Mouse (Mus musculus): ENCODE data around the gene Lrrc28. TPM values are rescaled to one million over a fixed set of nuclear protein-coding genes. Genes with fewer than 3 reads are reported as not detected.

The Lrrc28 gene
- polyA plus RNA-seq, 1 experiment from 2014 or later = 20.9 TPM

GRCm38 (mm10) chr7:67686545-67686944 lies 41.5 kb upstream of the Lrrc28 start:
- peak; percentile 42 for TF ChIP-seq CTCF (IDR thresholded peaks at IDR 0.05; ENCODE audit: low read depth)
- no peak overlapping the region for H3K9ac ChIP-seq (ENCODE audit: low read depth, low read length)
- no peak overlapping the region for H3K4me2 ChIP-seq (ENCODE audit: low read length)
- 99% methylated on average over 3 of the region's 3 CpGs for WGBS
- ATAC-seq (replicated peaks; ENCODE audit: low FRiP score, low read depth) (no peak), DNase-seq (ENCODE audit: low spot score) (no peak)
- no peaks in the 10 kb centered on the region for H3K9me3 ChIP-seq (replicated peaks; ENCODE audit: low read length)
- no peaks in the 10 kb centered on the region for H3K4me1 ChIP-seq (replicated peaks; ENCODE audit: insufficient read depth, low read length)
- H3K4me3 ChIP-seq (replicated peaks; ENCODE audit: low read depth, low read length) = no peak overlapping the region
- no peak overlapping the region for H3K27ac ChIP-seq
- 0 out of 2 replicates have a peak, but pooled peaks cover 3% of the 10 kb centered on the region for H3K36me3 ChIP-seq (ENCODE audit: insufficient read depth, low read length)
- H3K27me3 ChIP-seq (ENCODE audit: insufficient read depth, low read length) = no peaks in the 10 kb centered on the region

- no peak overlapping the region for H3K9ac ChIP-seq (ENCODE audit: low read depth, low read length)
- no peak overlapping the region for H3K27ac ChIP-seq
- peaks cover 6% of the 10 kb centered on the region; the same call in 1 of the 2 replicates for H3K36me3 ChIP-seq (ENCODE audit: insufficient read depth, low read length)
- DNase-seq (ENCODE audit: low spot score) (peak; percentile 18), ATAC-seq (replicated peaks; ENCODE audit: low FRiP score, low read depth) (0 out of 2 replicates have a peak, but pooled peaks have one; percentile 10)
- no peak overlapping the region for H3K4me3 ChIP-seq (replicated peaks; ENCODE audit: low read depth, low read length)
- H3K4me1 ChIP-seq (replicated peaks; ENCODE audit: insufficient read depth, low read length) = no peaks in the 10 kb centered on the region
- 59% methylated on average over 16 of the region's 16 CpGs for WGBS
- H3K27me3 ChIP-seq (ENCODE audit: insufficient read depth, low read length) = no peaks in the 10 kb centered on the region
- no peak overlapping the region for H3K4me2 ChIP-seq (ENCODE audit: low read length)
- H3K9me3 ChIP-seq (replicated peaks; ENCODE audit: low read length) = no peaks in the 10 kb centered on the region
- TF ChIP-seq CTCF (IDR thresholded peaks at IDR 0.05; ENCODE audit: low read depth) = peak; percentile 24; the same call in 1 of the 2 replicates
Observed at GRCm38 (mm10) chr7:67683006-67683405, 37.9 kb upstream of the Lrrc28 start.

GRCm38 (mm10) chr7:67681078-67681477 lies 36.0 kb upstream of the Lrrc28 start:
- ATAC-seq (replicated peaks; ENCODE audit: low FRiP score, low read depth) = 0 out of 2 replicates have a peak, but pooled peaks have one; percentile 33

GRCm38 (mm10) chr7:67678878-67679499 lies 33.9 kb upstream of the Lrrc28 start:
- H3K36me3 ChIP-seq (ENCODE audit: insufficient read depth, low read length) = peaks cover 3% of the 10 kb centered on the region; the same call in 1 of the 2 replicates
- H3K27me3 ChIP-seq (ENCODE audit: insufficient read depth, low read length) = no peaks in the 10 kb centered on the region
- TF ChIP-seq CTCF (IDR thresholded peaks at IDR 0.05; ENCODE audit: low read depth) = no peak
- no peaks in the 10 kb centered on the region for H3K4me1 ChIP-seq (replicated peaks; ENCODE audit: insufficient read depth, low read length)
- H3K27ac ChIP-seq = no peak overlapping the region
- no peak overlapping the region for H3K9ac ChIP-seq (ENCODE audit: low read depth, low read length)
- no peak overlapping the region for H3K4me2 ChIP-seq (ENCODE audit: low read length)
- no peaks in the 10 kb centered on the region for H3K9me3 ChIP-seq (replicated peaks; ENCODE audit: low read length)
- no peak for DNase-seq (ENCODE audit: low spot score)
- WGBS = 94% methylated on average over 16 of the region's 16 CpGs
- no peak overlapping the region for H3K4me3 ChIP-seq (replicated peaks; ENCODE audit: low read depth, low read length)
- no peak for ATAC-seq (replicated peaks; ENCODE audit: low FRiP score, low read depth)

More at GRCm38 (mm10) chr7:67681078-67681477, 36.0 kb upstream of the Lrrc28 start:
- peaks cover 6% of the 10 kb centered on the region; the same call in 1 of the 2 replicates for H3K36me3 ChIP-seq (ENCODE audit: insufficient read depth, low read length)
- H3K4me3 ChIP-seq (replicated peaks; ENCODE audit: low read depth, low read length) = no peak overlapping the region
- no peak overlapping the region for H3K4me2 ChIP-seq (ENCODE audit: low read length)
- no peaks in the 10 kb centered on the region for H3K27me3 ChIP-seq (ENCODE audit: insufficient read depth, low read length)
- no peak for TF ChIP-seq CTCF (IDR thresholded peaks at IDR 0.05; ENCODE audit: low read depth)
- DNase-seq (ENCODE audit: low spot score) = no peak
- no peaks in the 10 kb centered on the region for H3K9me3 ChIP-seq (replicated peaks; ENCODE audit: low read length)
- no peak overlapping the region for H3K9ac ChIP-seq (ENCODE audit: low read depth, low read length)
- H3K27ac ChIP-seq = no peak overlapping the region
- WGBS = 51% methylated on average over 9 of the region's 9 CpGs
- H3K4me1 ChIP-seq (replicated peaks; ENCODE audit: insufficient read depth, low read length) = no peaks in the 10 kb centered on the region

- no peak for ATAC-seq (replicated peaks; ENCODE audit: low FRiP score, low read depth)
- WGBS = 90% methylated on average over 5 of the region's 5 CpGs
Observed at GRCm38 (mm10) chr7:67673656-67674055, 28.6 kb upstream of the Lrrc28 start.

GRCm38 (mm10) chr7:67672650-67673049 lies 27.6 kb upstream of the Lrrc28 start:
- no peaks in the 10 kb centered on the region for H3K9me3 ChIP-seq (replicated peaks; ENCODE audit: low read length)
- TF ChIP-seq CTCF (IDR thresholded peaks at IDR 0.05; ENCODE audit: low read depth) = peak; percentile 97
- DNase-seq (ENCODE audit: low spot score) = peak; percentile 87
- no peaks in the 10 kb centered on the region for H3K4me1 ChIP-seq (replicated peaks; ENCODE audit: insufficient read depth, low read length)
- H3K9ac ChIP-seq (ENCODE audit: low read depth, low read length) = no peak overlapping the region
- peak; percentile 40; the same call in 1 of the 2 replicates for ATAC-seq (replicated peaks; ENCODE audit: low FRiP score, low read depth)
- H3K27me3 ChIP-seq (ENCODE audit: insufficient read depth, low read length) = no peaks in the 10 kb centered on the region
- H3K27ac ChIP-seq = no peak overlapping the region
- 9% methylated on average over 10 of the region's 10 CpGs for WGBS
- H3K36me3 ChIP-seq (ENCODE audit: insufficient read depth, low read length) = peaks cover 20% of the 10 kb centered on the region
- H3K4me3 ChIP-seq (replicated peaks; ENCODE audit: low read depth, low read length) = no peak overlapping the region
- H3K4me2 ChIP-seq (ENCODE audit: low read length) = no peak overlapping the region

More at GRCm38 (mm10) chr7:67673656-67674055, 28.6 kb upstream of the Lrrc28 start:
- no peak for TF ChIP-seq CTCF (IDR thresholded peaks at IDR 0.05; ENCODE audit: low read depth)
- no peaks in the 10 kb centered on the region for H3K9me3 ChIP-seq (replicated peaks; ENCODE audit: low read length)
- H3K9ac ChIP-seq (ENCODE audit: low read depth, low read length) = no peak overlapping the region
- H3K36me3 ChIP-seq (ENCODE audit: insufficient read depth, low read length) = peaks cover 17% of the 10 kb centered on the region
- no peaks in the 10 kb centered on the region for H3K4me1 ChIP-seq (replicated peaks; ENCODE audit: insufficient read depth, low read length)
- H3K4me3 ChIP-seq (replicated peaks; ENCODE audit: low read depth, low read length) = no peak overlapping the region
- no peak overlapping the region for H3K4me2 ChIP-seq (ENCODE audit: low read length)
- H3K27ac ChIP-seq = no peak overlapping the region
- no peak for DNase-seq (ENCODE audit: low spot score)
- no peaks in the 10 kb centered on the region for H3K27me3 ChIP-seq (ENCODE audit: insufficient read depth, low read length)

Data from kidney, postnatal 0 days (tissue).